8 mouse cellular contexts compared by ENCODE assay signal in the genomic region with DNA sequence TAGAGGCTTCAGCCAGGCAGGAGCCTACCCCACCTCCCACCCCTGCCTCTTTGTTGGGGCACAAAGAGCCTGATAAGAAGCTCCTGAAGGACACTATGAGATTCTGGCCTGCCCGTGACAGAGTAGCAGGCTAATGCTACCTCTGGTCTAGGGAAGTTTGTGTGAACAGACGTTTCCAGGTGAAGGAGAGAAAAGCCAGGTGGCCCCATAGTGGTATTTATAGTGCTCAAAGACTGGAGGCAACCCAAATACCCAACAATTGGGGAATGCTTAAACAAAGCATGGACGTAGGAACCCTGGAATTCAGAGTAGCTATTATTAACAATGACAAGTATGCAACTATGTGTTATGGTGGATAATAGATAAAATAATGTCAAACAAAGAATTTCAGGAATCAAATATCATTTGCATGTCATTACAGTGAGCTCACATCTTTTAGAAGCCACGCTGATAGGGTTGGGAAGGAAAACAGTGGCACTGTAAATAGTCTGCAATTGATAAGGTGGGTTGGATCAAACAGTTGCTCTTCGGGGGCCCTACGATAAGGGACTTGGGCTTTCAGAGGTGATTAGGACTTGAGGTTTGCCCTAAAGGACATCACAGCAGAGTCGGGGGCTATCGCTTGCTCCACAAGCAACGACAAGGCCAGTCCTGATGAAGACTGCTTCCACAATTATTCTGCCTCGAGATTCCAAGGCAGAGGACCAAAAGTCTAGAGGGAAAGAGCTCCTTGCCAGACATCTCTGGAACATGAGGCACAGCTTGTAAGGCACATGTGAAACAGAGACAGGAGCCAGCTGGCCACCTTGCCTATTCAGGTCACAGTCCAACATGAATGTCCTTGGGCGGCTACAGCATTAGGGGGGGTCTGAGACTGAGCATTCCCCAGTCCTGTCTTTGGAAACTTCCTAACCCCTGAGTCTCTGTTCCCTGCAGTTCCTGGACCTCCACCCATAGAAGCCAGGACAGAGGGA. TPM values are rescaled to one million over a fixed set of nuclear protein-coding genes. Genes with fewer than 3 reads are reported as not detected.
A peak's percentile ranks its signal among the peaks of the same experiment; 100 is the strongest.
DNase-seq lines count a peak whose midpoint lies in the region; ATAC-seq lines count a peak whose summit lies in the region.

No protein-coding gene starts in this region.

- no peaks in the 10 kb centered on the region for H3K9me3 ChIP-seq in midbrain, embryonic 13.5 days

- H3K36me3 ChIP-seq in midbrain, embryonic 13.5 days: no peaks in the 10 kb centered on the region

- peak; percentile 4 for DNase-seq in adrenal gland, postnatal 25 days
- no peak for DNase-seq in adrenal gland, adult 18-20 months (ENCODE audit: low spot score in 2 of 2)
- peak; percentile 98 for DNase-seq in heart, adult 11 months
- DNase-seq in kidney, postnatal 36 days: peak; percentile 12 to 32
- peak; percentile 33 to 78 for DNase-seq in lung, postnatal 4 days
- DNase-seq in MN1 (ENCODE audit: low spot score): no peak
- no peak for DNase-seq in retina, embryonic 14.5 days (ENCODE audit: low spot score)

- ATAC-seq in midbrain, embryonic 13.5 days: no peak

- H3K27ac ChIP-seq in midbrain, embryonic 13.5 days: no peak overlapping the region

- H3K27me3 ChIP-seq in midbrain, embryonic 13.5 days: no peaks in the 10 kb centered on the region

- no peak overlapping the region for H3K4me3 ChIP-seq in midbrain, embryonic 13.5 days (replicated peaks)

- H3K4me2 ChIP-seq in midbrain, embryonic 13.5 days (replicated peaks): no peak overlapping the region

- H3K9ac ChIP-seq in midbrain, embryonic 13.5 days (replicated peaks): no peak overlapping the region

- WGBS in midbrain, embryonic 13.5 days: 82% methylated on average over 11 of the region's 11 CpGs

- no peaks in the 10 kb centered on the region for H3K4me1 ChIP-seq in midbrain, embryonic 13.5 days (replicated peaks)

RNA-seq across cellular contexts. Expression of gene Lbh, which starts 58.4 kb away (rescaled TPM):
- 24.9 and 26.2 TPM in 2 replicates for total RNA-seq in adrenal gland, postnatal 25 days (2021)
- total RNA-seq in adrenal gland, adult 18-20 months (2021): 10 to 100 TPM; 25.4 to 27.2 TPM
- 6.3 and 7.0 TPM in 2 replicates for polyA plus RNA-seq in midbrain, embryonic 13.5 days (2015; fragmentation: Nextera tagmentation; extraction: Ambion mirVana)

Comparison
In these comparisons a context has a peak if more than half of its experiments do, and no peak if none do; other contexts are left out.
1. DNase-seq: peak in adrenal gland, postnatal 25 days (single experiment), heart, adult 11 months (single experiment), kidney, postnatal 36 days (2 of 2) and lung, postnatal 4 days (2 of 2); none in adrenal gland, adult 18-20 months (0 of 2), MN1 (single experiment) and retina, embryonic 14.5 days (single experiment).